Mouse (Mus musculus) heart, adult 2 months (tissue): Measurements from ENCODE around the gene Tmem186.

Experiments
- CTCF ChIP-seq: fragments of 200-600 bp; IDR thresholded peaks from 2 replicates; pipeline ENCODE4 v1.8.1; 2022; ENCODE audit warnings: antibody characterized with exemption, mild to moderate bottlenecking, moderate library complexity
- EP300 ChIP-seq: fragments of 200-500 bp; IDR thresholded peaks from 2 replicates; pipeline ENCODE4 v1.6.1; 2011; ENCODE audit warnings: low read depth, low read length, control low read depth; ENCODE audit not compliant: insufficient read depth
- POLR2A ChIP-seq: fragments of 200-500 bp; IDR thresholded peaks from 2 replicates; pipeline ENCODE4 v1.6.1; 2011; ENCODE audit warnings: mild to moderate bottlenecking, low read depth, low read length, control low read depth; ENCODE audit not compliant: insufficient read depth

DNA sequence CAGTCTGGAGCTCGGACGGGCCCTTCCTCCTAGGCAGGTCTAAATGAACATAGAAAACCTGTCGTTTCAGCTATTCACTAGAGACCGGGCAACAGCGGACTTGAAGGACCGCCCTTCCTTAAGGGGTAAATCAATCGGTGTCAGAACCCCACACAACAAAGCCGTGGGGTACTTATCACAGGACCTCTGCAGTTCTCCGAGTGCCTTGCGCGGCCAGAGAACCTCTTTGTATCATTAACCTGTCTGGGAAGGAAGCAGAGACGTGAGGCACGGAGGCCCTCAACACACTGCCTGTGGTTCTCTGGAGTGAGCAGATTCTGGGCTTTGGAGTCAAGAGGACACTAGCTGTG, 670 bp downstream of the Tmem186 start:
- no peak for TF ChIP-seq CTCF
- TF ChIP-seq EP300: no peak
- no peak for TF ChIP-seq POLR2A
